Mouse (Mus musculus): ENCODE results near the gene Arhgap15. TPM values are rescaled to one million over a fixed set of nuclear protein-coding genes. Genes with fewer than 3 reads are reported as not detected.

Gene Arhgap15
- polyA plus RNA-seq, 1 experiment from 2014 or later = 0.86 TPM

DNA sequence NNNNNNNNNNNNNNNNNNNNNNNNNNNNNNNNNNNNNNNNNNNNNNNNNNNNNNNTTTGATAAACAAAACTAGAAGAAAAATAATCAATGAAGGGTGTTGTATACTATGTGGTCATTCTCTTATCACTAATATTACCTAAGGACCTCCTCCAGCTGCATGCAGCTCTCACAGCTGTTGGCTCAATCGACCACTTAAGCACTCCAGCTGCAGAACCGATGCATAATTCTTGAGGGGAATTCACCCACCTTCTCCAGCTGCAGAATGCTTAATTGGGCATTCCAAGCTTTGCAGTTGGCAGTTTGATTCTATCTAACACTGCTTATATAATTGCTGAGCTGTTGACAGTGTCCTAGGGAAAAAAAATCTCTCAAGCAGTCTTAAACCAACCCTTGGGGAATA lies 663.0 kb downstream of the Arhgap15 start:
- no peak overlapping the region for H3K27ac ChIP-seq (ENCODE audit: low read depth)
- ATAC-seq (ENCODE audit: insufficient read depth) (peak; percentile 56; the same call in 1 of the 2 replicates), DNase-seq (peak; percentile 64)
- TF ChIP-seq CTCF (IDR thresholded peaks at IDR 0.05; ENCODE audit: low read depth) = no peak
- H3K9me3 ChIP-seq (ENCODE audit: low read depth, low read length) = no peaks in the 10 kb centered on the region
- H3K27me3 ChIP-seq (ENCODE audit: insufficient read depth, low read length) = no peaks in the 10 kb centered on the region
- H3K4me1 ChIP-seq (ENCODE audit: insufficient read depth) = no peaks in the 10 kb centered on the region
- no peak overlapping the region for H3K9ac ChIP-seq
- H3K4me2 ChIP-seq = no peak overlapping the region
- no peaks in the 10 kb centered on the region for H3K36me3 ChIP-seq (ENCODE audit: insufficient read depth)
- WGBS = 15% methylated on average over 2 of the region's 2 CpGs
- no peak overlapping the region for H3K4me3 ChIP-seq (ENCODE audit: low read depth, low read length)

DNA sequence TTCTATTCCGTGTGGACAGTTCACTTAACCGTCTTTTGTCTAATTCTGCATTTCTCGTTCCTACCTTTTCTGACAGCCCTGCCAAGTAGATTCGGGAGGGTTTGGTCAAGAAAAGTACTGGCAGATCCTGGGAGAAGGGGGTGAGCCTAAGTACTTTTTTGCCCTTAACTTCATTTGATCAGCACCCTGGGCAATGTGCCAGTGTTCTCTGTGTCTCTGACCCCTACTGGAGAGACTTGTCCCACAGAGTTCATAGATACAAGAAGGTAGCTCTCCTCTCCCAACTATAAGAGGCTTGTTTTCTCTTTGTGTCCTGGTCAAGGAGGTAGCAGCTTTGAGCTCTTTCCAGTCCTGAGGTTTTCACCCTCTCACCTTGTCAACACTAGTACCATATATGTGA lies 667.7 kb downstream of the Arhgap15 start:
- DNase-seq (no peak), ATAC-seq (ENCODE audit: insufficient read depth) (no peak)
- Histone ChIP-seq H3K27me3 (ENCODE audit: insufficient read depth, low read length) (no peaks in the 10 kb centered on the region), H3K4me1 (ENCODE audit: insufficient read depth) (no peaks in the 10 kb centered on the region), H3K4me2 (no peak overlapping the region), H3K9me3 (ENCODE audit: low read depth, low read length) (no peaks in the 10 kb centered on the region), H3K27ac (ENCODE audit: low read depth) (no peak overlapping the region), H3K9ac (no peak overlapping the region), H3K36me3 (ENCODE audit: insufficient read depth) (no peaks in the 10 kb centered on the region), H3K4me3 (ENCODE audit: low read depth, low read length) (no peak overlapping the region)
- WGBS = 81% methylated on average over 4 of the region's 4 CpGs
- no peak for TF ChIP-seq CTCF (IDR thresholded peaks at IDR 0.05; ENCODE audit: low read depth)

DNA sequence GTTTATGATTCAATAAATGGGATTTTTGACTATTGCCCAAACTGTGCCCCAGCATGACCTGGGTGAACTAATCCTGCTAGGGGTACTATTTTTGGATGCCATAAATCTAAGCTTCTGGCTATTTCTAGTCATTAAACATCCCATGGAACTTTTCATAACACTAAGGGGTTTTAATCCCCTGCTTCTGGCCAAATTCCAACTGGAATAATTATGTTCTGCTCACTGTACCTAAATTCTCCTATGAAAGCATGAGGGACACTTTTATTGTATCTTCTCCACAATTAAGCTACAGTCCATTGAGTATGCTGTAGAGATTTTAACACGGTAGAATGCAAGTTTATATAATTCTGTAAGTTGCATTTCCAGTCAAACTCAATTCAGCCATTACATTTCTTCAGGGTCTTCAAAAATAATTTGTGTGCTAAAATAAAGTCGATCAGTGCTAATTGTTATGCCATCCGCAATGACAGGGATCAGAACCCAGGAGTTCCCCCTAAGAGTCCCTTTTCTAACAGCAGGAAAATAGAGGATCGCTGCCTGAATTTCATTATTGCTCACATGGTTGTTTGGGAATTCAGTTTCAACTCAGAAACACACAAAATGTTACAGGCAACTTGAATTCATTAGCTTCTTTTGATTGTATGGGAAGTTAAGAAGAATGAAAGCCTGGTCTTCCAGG lies 671.1 kb downstream of the Arhgap15 start:
- no peak for DNase-seq
- no peak for ATAC-seq (ENCODE audit: insufficient read depth)
- WGBS = 90% methylated on average over 4 of the region's 4 CpGs
- no peak overlapping the region for H3K4me3 ChIP-seq (ENCODE audit: low read depth, low read length)
- H3K36me3 ChIP-seq (ENCODE audit: insufficient read depth) = no peaks in the 10 kb centered on the region
- no peaks in the 10 kb centered on the region for H3K27me3 ChIP-seq (ENCODE audit: insufficient read depth, low read length)
- no peaks in the 10 kb centered on the region for H3K9me3 ChIP-seq (ENCODE audit: low read depth, low read length)
- H3K4me2 ChIP-seq = no peak overlapping the region
- TF ChIP-seq CTCF (IDR thresholded peaks at IDR 0.05; ENCODE audit: low read depth) = no peak
- H3K9ac ChIP-seq = no peak overlapping the region
- no peak overlapping the region for H3K27ac ChIP-seq (ENCODE audit: low read depth)
- no peaks in the 10 kb centered on the region for H3K4me1 ChIP-seq (ENCODE audit: insufficient read depth)

DNA sequence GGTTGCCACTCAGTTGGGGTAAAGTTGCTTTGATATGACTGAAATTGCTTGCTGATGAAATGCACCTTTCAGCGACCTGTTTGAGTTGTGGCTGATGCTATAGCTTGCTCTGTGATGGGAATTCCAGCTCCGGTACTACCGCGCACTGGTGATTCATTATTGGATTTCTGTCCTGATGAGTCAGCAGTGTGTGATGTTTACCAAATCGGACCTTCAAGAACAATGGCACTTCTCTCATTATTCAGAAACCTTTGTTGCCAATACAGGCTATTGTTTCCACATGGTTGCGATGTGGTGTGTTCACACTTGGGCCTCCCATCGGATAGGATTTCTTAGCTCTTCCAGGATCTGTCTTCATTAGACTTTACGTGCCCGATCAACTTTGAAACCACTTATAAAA lies 681.9 kb downstream of the Arhgap15 start:
- ATAC-seq (ENCODE audit: insufficient read depth) = no peak
- Histone ChIP-seq H3K9me3 (ENCODE audit: low read depth, low read length) (no peaks in the 10 kb centered on the region), H3K9ac (no peak overlapping the region), H3K27ac (ENCODE audit: low read depth) (no peak overlapping the region), H3K4me3 (ENCODE audit: low read depth, low read length) (no peak overlapping the region), H3K4me2 (no peak overlapping the region), H3K4me1 (ENCODE audit: insufficient read depth) (no peaks in the 10 kb centered on the region), H3K27me3 (ENCODE audit: insufficient read depth, low read length) (no peaks in the 10 kb centered on the region), H3K36me3 (ENCODE audit: insufficient read depth) (no peaks in the 10 kb centered on the region)
- no peak for DNase-seq
- 83% methylated on average over 9 of the region's 9 CpGs for WGBS
- no peak for TF ChIP-seq CTCF (IDR thresholded peaks at IDR 0.05; ENCODE audit: low read depth)

DNA sequence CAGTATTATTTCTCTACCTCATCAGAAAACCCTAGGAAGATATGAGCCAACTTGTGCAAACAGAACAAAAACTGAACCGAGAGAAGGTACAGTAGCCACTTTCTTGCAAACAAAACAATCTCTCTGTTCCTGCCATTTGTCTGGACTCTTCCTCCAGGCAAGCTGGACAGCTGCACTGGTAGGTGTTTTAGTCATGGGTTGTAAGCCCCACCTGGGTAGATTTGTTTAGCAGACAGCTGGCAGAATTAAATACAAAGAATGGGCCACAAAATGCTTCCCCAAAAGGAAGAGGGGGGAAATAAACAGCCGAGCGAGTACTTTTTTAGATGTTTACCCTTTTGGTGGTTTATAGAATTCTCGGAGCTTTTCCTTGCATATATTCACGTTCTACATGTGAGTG lies 688.0 kb downstream of the Arhgap15 start:
- no peak overlapping the region for H3K27ac ChIP-seq (ENCODE audit: low read depth)
- H3K9me3 ChIP-seq (ENCODE audit: low read depth, low read length) = no peaks in the 10 kb centered on the region
- H3K4me2 ChIP-seq = no peak overlapping the region
- TF ChIP-seq CTCF (IDR thresholded peaks at IDR 0.05; ENCODE audit: low read depth) = no peak
- DNase-seq = no peak
- H3K4me3 ChIP-seq (ENCODE audit: low read depth, low read length) = no peak overlapping the region
- H3K9ac ChIP-seq = no peak overlapping the region
- no peak for ATAC-seq (ENCODE audit: insufficient read depth)
- 51% methylated on average over 5 of the region's 5 CpGs for WGBS
- no peaks in the 10 kb centered on the region for H3K27me3 ChIP-seq (ENCODE audit: insufficient read depth, low read length)
- H3K36me3 ChIP-seq (ENCODE audit: insufficient read depth) = no peaks in the 10 kb centered on the region
- H3K4me1 ChIP-seq (ENCODE audit: insufficient read depth) = no peaks in the 10 kb centered on the region

DNA sequence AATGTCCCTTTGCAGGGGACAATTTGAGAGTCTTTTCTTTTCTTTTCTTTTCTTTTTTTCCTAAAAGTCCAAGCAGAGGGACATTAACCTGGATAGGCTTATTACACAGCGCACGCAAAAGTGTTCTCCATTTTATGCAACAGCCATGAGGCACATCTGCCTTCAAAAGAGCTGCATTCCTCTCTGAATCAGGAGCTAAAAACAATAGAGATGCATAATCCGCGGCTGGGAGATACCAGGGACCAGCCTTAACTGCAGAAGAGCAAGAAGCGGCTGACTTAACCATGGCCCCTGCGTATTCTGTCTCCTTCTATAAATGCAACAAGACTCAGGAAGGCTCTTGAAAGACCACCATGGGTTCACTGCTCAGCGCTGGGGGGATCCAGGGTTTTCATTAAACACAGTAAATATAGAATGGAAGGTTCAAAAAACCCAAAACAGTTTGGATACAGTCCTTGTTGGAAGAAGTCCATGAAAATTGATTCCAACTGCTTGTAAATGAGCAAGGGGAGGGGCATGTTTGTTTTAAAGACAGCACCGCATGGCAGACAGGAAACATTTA lies 689.0 kb downstream of the Arhgap15 start:
- Histone ChIP-seq H3K4me3 (ENCODE audit: low read depth, low read length) (no peak overlapping the region), H3K9ac (no peak overlapping the region), H3K27ac (ENCODE audit: low read depth) (0 out of 2 replicates have a peak overlapping the region, but pooled peaks have one; percentile 24), H3K4me2 (no peak overlapping the region), H3K4me1 (ENCODE audit: insufficient read depth) (no peaks in the 10 kb centered on the region), H3K36me3 (ENCODE audit: insufficient read depth) (no peaks in the 10 kb centered on the region), H3K27me3 (ENCODE audit: insufficient read depth, low read length) (no peaks in the 10 kb centered on the region), H3K9me3 (ENCODE audit: low read depth, low read length) (peaks cover 6% of the 10 kb centered on the region; the same call in 1 of the 2 replicates)
- TF ChIP-seq CTCF (IDR thresholded peaks at IDR 0.05; ENCODE audit: low read depth) = no peak
- DNase-seq (peak; percentile 45), ATAC-seq (ENCODE audit: insufficient read depth) (no peak)
- WGBS = 68% methylated on average over 8 of the region's 8 CpGs

DNA sequence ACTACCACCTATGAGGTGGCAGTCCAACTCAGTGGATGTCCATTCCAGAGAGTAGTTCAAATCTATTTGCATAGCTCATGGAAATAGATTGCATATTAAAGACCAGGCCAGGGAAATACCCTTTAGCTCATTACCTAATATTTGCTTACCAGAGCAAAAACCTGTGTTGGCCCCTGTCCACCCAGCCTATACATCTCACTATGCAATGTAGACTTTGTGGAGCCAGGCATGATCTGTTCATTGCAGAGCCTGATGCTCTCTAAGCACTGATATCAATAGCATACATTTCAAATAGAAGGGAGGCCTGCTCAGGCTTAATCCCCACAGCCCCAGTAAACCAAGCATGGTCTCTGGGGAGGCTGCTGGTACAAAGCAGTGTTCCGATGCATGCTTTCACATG lies 689.4 kb downstream of the Arhgap15 start:
- H3K9ac ChIP-seq = no peak overlapping the region

More for the DNA sequence above, 689.4 kb downstream of the Arhgap15 start:
- H3K4me1 ChIP-seq (ENCODE audit: insufficient read depth) = no peaks in the 10 kb centered on the region
- no peaks in the 10 kb centered on the region for H3K27me3 ChIP-seq (ENCODE audit: insufficient read depth, low read length)
- ATAC-seq (ENCODE audit: insufficient read depth) = no peak
- no peak for TF ChIP-seq CTCF (IDR thresholded peaks at IDR 0.05; ENCODE audit: low read depth)
- H3K9me3 ChIP-seq (ENCODE audit: low read depth, low read length) = peaks cover 7% of the 10 kb centered on the region; the same call in 1 of the 2 replicates
- H3K4me2 ChIP-seq = no peak overlapping the region
- 91% methylated on average over 1 of the region's 1 CpGs for WGBS
- no peak overlapping the region for H3K4me3 ChIP-seq (ENCODE audit: low read depth, low read length)
- no peak for DNase-seq
- no peaks in the 10 kb centered on the region for H3K36me3 ChIP-seq (ENCODE audit: insufficient read depth)
- no peak overlapping the region for H3K27ac ChIP-seq (ENCODE audit: low read depth)
